Mouse (Mus musculus) brain, adult 10 weeks (tissue): ENCODE data around the gene Myadml2. TPM values are rescaled to one million over a fixed set of nuclear protein-coding genes. Genes with fewer than 3 reads are reported as not detected.

Experiments used
- polyA plus RNA-seq: library from polyadenylated mRNA; stranded (reverse); fragments of 350-450 nt; fragmentation: Illumina TruSeq; extraction: RNeasy Lipid Tissue Mini Kit (QIAGEN cat#74804); gene quantifications from one replicate; pipeline ENCODE4 v1.2.3, GENCODE M21; 2015; ENCODE audit warnings: low read depth, low replicate concordance

The Myadml2 gene
- polyA plus RNA-seq: 7.1 TPM

GRCm38 (mm10) chr11:120648001-120648476, at the start of gene Myadml2:
TSS of gene Myadml2 (minus strand) at chr11:120648158.

GRCm38 (mm10) chr11:120672687-120673593, 25.0 kb upstream of the Myadml2 start, which contains the start of gene Aspscr1:
TSS of gene Aspscr1 (plus strand) at chr11:120672973.

GRCm38 (mm10) chr11:120661076-120661460, 13.1 kb upstream of the Myadml2 start, which contains the start of gene Notum:
TSS of gene Notum (minus strand) at chr11:120661175.

GRCm38 (mm10) chr11:120643601-120643987, 4.4 kb downstream of the Myadml2 start, which contains the start of gene Pycr1:
TSS of gene Pycr1 (minus strand) at chr11:120643769.

GRCm38 (mm10) chr11:120633520-120634343, 14.2 kb downstream of the Myadml2 start, which contains the start of gene Mafg:
TSS of gene Mafg (minus strand) at chr11:120633600.

GRCm38 (mm10) chr11:120625152-120625775, 22.7 kb downstream of the Myadml2 start, which contains the start of gene Sirt7:
TSS of gene Sirt7 (minus strand) at chr11:120625240.

GRCm38 (mm10) chr11:120617519-120618112, 30.3 kb downstream of the Myadml2 start, which contains the start of gene Pcyt2:
TSS of gene Pcyt2 (minus strand) at chr11:120617936.

GRCm38 (mm10) chr11:120608241-120609034, 39.5 kb downstream of the Myadml2 start, which contains the start of gene Npb:
TSS of gene Npb (plus strand) at chr11:120608477.

GRCm38 (mm10) chr11:120598283-120598989, 49.5 kb downstream of the Myadml2 start, which contains the start of the genes Alyref and Anapc11:
TSS of gene Alyref (minus strand) at chr11:120598365.
TSS of gene Anapc11 (plus strand) at chr11:120598421.

Other genes starting within 250 kb of the Myadml2 start
- 40.8 TPM for gene Nploc4, start 210.4 kb downstream of the Myadml2 start, polyA plus RNA-seq
- gene Tspan10, start 205.5 kb downstream of the Myadml2 start, polyA plus RNA-seq: not detected
- not detected for gene Pde6g, start 194.7 kb downstream of the Myadml2 start, polyA plus RNA-seq
- 16.1 TPM for gene Oxld1, start 190.1 kb downstream of the Myadml2 start, polyA plus RNA-seq
- gene Ccdc137, start 190.0 kb downstream of the Myadml2 start, polyA plus RNA-seq: 28.0 TPM
- 53.0 TPM for gene Arl16, start 180.6 kb downstream of the Myadml2 start, polyA plus RNA-seq
- 132 TPM for gene Mrpl12, start 163.5 kb downstream of the Myadml2 start, polyA plus RNA-seq
- 16.9 TPM for gene Slc25a10, start 156.3 kb downstream of the Myadml2 start, polyA plus RNA-seq
- gene Gcgr, start 117.5 kb downstream of the Myadml2 start, polyA plus RNA-seq: not detected
- gene Mcrip1, start 98.4 kb downstream of the Myadml2 start, polyA plus RNA-seq: 153 TPM
- gene Ppp1r27, start 97.0 kb downstream of the Myadml2 start, polyA plus RNA-seq: not detected
- gene P4hb, start 74.9 kb downstream of the Myadml2 start, polyA plus RNA-seq: 124 TPM
- 289 TPM for gene Arhgdia, start 66.5 kb downstream of the Myadml2 start, polyA plus RNA-seq
- 25.6 TPM for gene Alyref, start 49.8 kb downstream of the Myadml2 start, polyA plus RNA-seq
- 98.4 TPM for gene Anapc11, start 49.7 kb downstream of the Myadml2 start, polyA plus RNA-seq
- not detected for gene Npb, start 39.7 kb downstream of the Myadml2 start, polyA plus RNA-seq
- gene Pcyt2, start 30.2 kb downstream of the Myadml2 start, polyA plus RNA-seq: 141 TPM
- 53.0 TPM for gene Sirt7, start 22.9 kb downstream of the Myadml2 start, polyA plus RNA-seq
- 55.3 TPM for gene Mafg, start 14.6 kb downstream of the Myadml2 start, polyA plus RNA-seq
- 4.5 TPM for gene Pycr1, start 4.4 kb downstream of the Myadml2 start, polyA plus RNA-seq
- 3.2 TPM for gene Notum, start 13.0 kb upstream of the Myadml2 start, polyA plus RNA-seq
- 41.6 TPM for gene Aspscr1, start 24.8 kb upstream of the Myadml2 start, polyA plus RNA-seq
- gene Cenpx, start 65.6 kb upstream of the Myadml2 start, polyA plus RNA-seq: 31.9 TPM
- gene Lrrc45, start 65.8 kb upstream of the Myadml2 start, polyA plus RNA-seq: 51.5 TPM
- gene Rac3, start 73.3 kb upstream of the Myadml2 start, polyA plus RNA-seq: 64.3 TPM
- 17.3 TPM for gene Dcxr, start 79.1 kb upstream of the Myadml2 start, polyA plus RNA-seq
- 1.8 TPM for gene Cbr2, start 84.0 kb upstream of the Myadml2 start, polyA plus RNA-seq
- 97.6 TPM for gene Hmga1b, start 114.6 kb upstream of the Myadml2 start, polyA plus RNA-seq
- 64.7 TPM for gene Rfng, start 136.0 kb upstream of the Myadml2 start, polyA plus RNA-seq
- gene Gps1, start 136.1 kb upstream of the Myadml2 start, polyA plus RNA-seq: 181 TPM
- gene Dus1l, start 148.2 kb upstream of the Myadml2 start, polyA plus RNA-seq: 41.4 TPM
- gene Fasn, start 176.4 kb upstream of the Myadml2 start, polyA plus RNA-seq: 128 TPM